8 mouse cellular contexts compared by ENCODE assay signal in genomic region chr10:75833456-75834080, GRCm38 (mm10). TPM values are rescaled to one million over a fixed set of nuclear protein-coding genes. Genes with fewer than 3 reads are reported as not detected.
A peak's percentile ranks its signal among the peaks of the same experiment; 100 is the strongest.
DNase-seq lines count a peak whose midpoint lies in the region; ATAC-seq and TF ChIP-seq lines count a peak whose summit lies in the region.

No protein-coding gene starts in this region.

- WGBS in embryonic facial prominence, embryonic 14.5 days: 12% methylated on average over 21 of the region's 21 CpGs
- WGBS in hindbrain, embryonic 15.5 days: 20% methylated on average over 21 of the region's 21 CpGs
- 8% methylated on average over 21 of the region's 21 CpGs for WGBS in liver, embryonic 14.5 days (ENCODE audit: insufficient replicate concordance)
- WGBS in neural tube, embryonic 13.5 days: 12% methylated on average over 21 of the region's 21 CpGs

- peak overlapping the region; percentile 72 for H3K4me2 ChIP-seq in embryonic facial prominence, embryonic 14.5 days (ENCODE audit: low read depth, low read length)
- H3K4me2 ChIP-seq in hindbrain, embryonic 15.5 days: peak overlapping the region; percentile 72
- peak overlapping the region; percentile 86 for H3K4me2 ChIP-seq in liver, embryonic 14.5 days (ENCODE audit: low read depth)
- peak overlapping the region; percentile 63 for H3K4me2 ChIP-seq in neural tube, embryonic 13.5 days

- TF ChIP-seq CTCF in liver, embryonic 14.5 days (IDR thresholded peaks at IDR 0.05; ENCODE audit: low read depth): no peak

- H3K36me3 ChIP-seq in embryonic facial prominence, embryonic 14.5 days (ENCODE audit: control insufficient read depth, insufficient read depth, low read length): no peaks in the 10 kb centered on the region
- no peaks in the 10 kb centered on the region for H3K36me3 ChIP-seq in hindbrain, embryonic 15.5 days
- no peaks in the 10 kb centered on the region for H3K36me3 ChIP-seq in liver, embryonic 14.5 days (replicated peaks; ENCODE audit: control insufficient read depth, insufficient read depth, low read depth)
- no peaks in the 10 kb centered on the region for H3K36me3 ChIP-seq in neural tube, embryonic 13.5 days

- H3K4me3 ChIP-seq in embryonic facial prominence, embryonic 14.5 days (ENCODE audit: low read depth, low read length): peak overlapping the region; percentile 42
- peak overlapping the region; percentile 36 for H3K4me3 ChIP-seq in hindbrain, embryonic 15.5 days
- H3K4me3 ChIP-seq in liver, embryonic 14.5 days (ENCODE audit: insufficient read depth in 1 of 2, low read depth in 2 of 2, low read length in 2 of 2): peak overlapping the region; percentile 60 to 62
- H3K4me3 ChIP-seq in neural tube, embryonic 13.5 days: peak overlapping the region; percentile 34

- H3K27ac ChIP-seq in embryonic facial prominence, embryonic 14.5 days (replicated peaks; ENCODE audit: low read depth, low read length): no peak overlapping the region
- H3K27ac ChIP-seq in hindbrain, embryonic 15.5 days (replicated peaks): no peak overlapping the region
- H3K27ac ChIP-seq in liver, embryonic 14.5 days: no peak overlapping the region; the same call in 1 of the 2 replicates
- H3K27ac ChIP-seq in neural tube, embryonic 13.5 days (replicated peaks): no peak overlapping the region

- H3K9ac ChIP-seq in embryonic facial prominence, embryonic 14.5 days (ENCODE audit: low read depth, low read length): peak overlapping the region; percentile 60
- no peak overlapping the region for H3K9ac ChIP-seq in hindbrain, embryonic 15.5 days
- peak overlapping the region; percentile 66 for H3K9ac ChIP-seq in liver, embryonic 14.5 days (replicated peaks)
- H3K9ac ChIP-seq in neural tube, embryonic 13.5 days: 0 out of 2 replicates have a peak overlapping the region, but pooled peaks have one; percentile 56

- peak; percentile 20 for DNase-seq in embryo, embryonic 11 days
- no peak for DNase-seq in embryo, embryonic 10 days (ENCODE audit: low spot score)
- no peak for DNase-seq in embryonic facial prominence, embryonic 14.5 days (ENCODE audit: low spot score)
- DNase-seq in liver, embryonic 14.5 days (ENCODE audit: low read depth in 3 of 3, low spot score in 3 of 3): no peak
- no peak for DNase-seq in cerebellum, adult 8-10 months
- DNase-seq in right cerebral cortex, postnatal 14 days: no peak

- no peaks in the 10 kb centered on the region for H3K9me3 ChIP-seq in embryonic facial prominence, embryonic 14.5 days (ENCODE audit: control insufficient read depth, low read length)
- H3K9me3 ChIP-seq in hindbrain, embryonic 15.5 days: no peaks in the 10 kb centered on the region
- H3K9me3 ChIP-seq in liver, embryonic 14.5 days (ENCODE audit: control insufficient read depth, low read length): no peaks in the 10 kb centered on the region
- H3K9me3 ChIP-seq in neural tube, embryonic 13.5 days: no peaks in the 10 kb centered on the region

- peaks cover 36% of the 10 kb centered on the region for H3K4me1 ChIP-seq in embryonic facial prominence, embryonic 14.5 days (ENCODE audit: control insufficient read depth, insufficient read depth, low read length)
- H3K4me1 ChIP-seq in hindbrain, embryonic 15.5 days (replicated peaks): peaks cover 44% of the 10 kb centered on the region
- H3K4me1 ChIP-seq in liver, embryonic 14.5 days (replicated peaks; ENCODE audit: control insufficient read depth in 2 of 2, insufficient read depth in 2 of 2, low read length in 1 of 2): peaks cover 35 to 41% of the 10 kb centered on the region in 2 experiments
- H3K4me1 ChIP-seq in neural tube, embryonic 13.5 days (replicated peaks): peaks cover 43% of the 10 kb centered on the region

- H3K27me3 ChIP-seq in embryonic facial prominence, embryonic 14.5 days (replicated peaks; ENCODE audit: control insufficient read depth, insufficient read depth, low read length): peaks cover 8% of the 10 kb centered on the region; the same call in 1 of the 2 replicates
- H3K27me3 ChIP-seq in hindbrain, embryonic 15.5 days: peaks cover 16% of the 10 kb centered on the region; the same call in 1 of the 2 replicates
- no peaks in the 10 kb centered on the region for H3K27me3 ChIP-seq in liver, embryonic 14.5 days (ENCODE audit: control insufficient read depth, insufficient read depth, low read length)
- peaks cover 33% of the 10 kb centered on the region for H3K27me3 ChIP-seq in neural tube, embryonic 13.5 days

- TF ChIP-seq EP300 in liver, embryonic 14.5 days (IDR thresholded peaks at IDR 0.05; ENCODE audit: low read depth): no peak

- ATAC-seq in embryonic facial prominence, embryonic 14.5 days (ENCODE audit: low read depth): no peak
- ATAC-seq in hindbrain, embryonic 15.5 days (ENCODE audit: low FRiP score, low read depth): no peak
- no peak for ATAC-seq in liver, embryonic 14.5 days (ENCODE audit: insufficient read depth)
- ATAC-seq in neural tube, embryonic 13.5 days (ENCODE audit: low read depth): no peak

RNA-seq across cellular contexts. Expression of gene Gstt2, which starts 3.7 kb away (rescaled TPM):
- 9.7 and 12.9 TPM in 2 replicates for polyA plus RNA-seq in embryonic facial prominence, embryonic 14.5 days (2014; fragmentation: Nextera tagmentation; extraction: Ambion mirVana)
- polyA plus RNA-seq in hindbrain, embryonic 15.5 days (2015; fragmentation: Nextera tagmentation; extraction: Ambion mirVana): 6.6 and 6.8 TPM in 2 replicates
- 33.8 and 36.4 TPM in 2 replicates for polyA plus RNA-seq in liver, embryonic 14.5 days (2012; rRNA removed)
- 42.7 and 43.7 TPM in 2 replicates for polyA plus RNA-seq in liver, embryonic 14.5 days (2014; fragmentation: Nextera tagmentation; extraction: Ambion mirVana)
- polyA plus RNA-seq in neural tube, embryonic 13.5 days (2015; fragmentation: Nextera tagmentation; extraction: Ambion mirVana): 5.8 and 8.0 TPM in 2 replicates

RNA-seq across cellular contexts. Expression of gene Gstt4, which starts 11.2 kb away (rescaled TPM):
- not detected in 2 replicates for polyA plus RNA-seq in embryonic facial prominence, embryonic 14.5 days (2014; fragmentation: Nextera tagmentation; extraction: Ambion mirVana)
- polyA plus RNA-seq in hindbrain, embryonic 15.5 days (2015; fragmentation: Nextera tagmentation; extraction: Ambion mirVana): not detected in 2 replicates
- polyA plus RNA-seq in liver, embryonic 14.5 days (2012; rRNA removed): not detected in 2 replicates
- polyA plus RNA-seq in liver, embryonic 14.5 days (2014; fragmentation: Nextera tagmentation; extraction: Ambion mirVana): 0.10 TPM in 1 of 2 replicates, not detected in the other
- polyA plus RNA-seq in neural tube, embryonic 13.5 days (2015; fragmentation: Nextera tagmentation; extraction: Ambion mirVana): not detected in 2 replicates

RNA-seq across cellular contexts. Expression of gene Mif, which starts 26.5 kb away (rescaled TPM):
- 1,291 and 1,408 TPM in 2 replicates for polyA plus RNA-seq in embryonic facial prominence, embryonic 14.5 days (2014; fragmentation: Nextera tagmentation; extraction: Ambion mirVana)
- polyA plus RNA-seq in hindbrain, embryonic 15.5 days (2015; fragmentation: Nextera tagmentation; extraction: Ambion mirVana): 1,663 and 1,704 TPM in 2 replicates
- 846 and 879 TPM in 2 replicates for polyA plus RNA-seq in liver, embryonic 14.5 days (2012; rRNA removed)
- 746 and 755 TPM in 2 replicates for polyA plus RNA-seq in liver, embryonic 14.5 days (2014; fragmentation: Nextera tagmentation; extraction: Ambion mirVana)
- 1,679 and 1,725 TPM in 2 replicates for polyA plus RNA-seq in neural tube, embryonic 13.5 days (2015; fragmentation: Nextera tagmentation; extraction: Ambion mirVana)

RNA-seq across cellular contexts. Expression of gene Gstt1, which starts 35.2 kb away (rescaled TPM):
- 16.0 and 18.4 TPM in 2 replicates for polyA plus RNA-seq in embryonic facial prominence, embryonic 14.5 days (2014; fragmentation: Nextera tagmentation; extraction: Ambion mirVana)
- polyA plus RNA-seq in hindbrain, embryonic 15.5 days (2015; fragmentation: Nextera tagmentation; extraction: Ambion mirVana): 14.8 and 15.4 TPM in 2 replicates
- 71.5 and 90.6 TPM in 2 replicates for polyA plus RNA-seq in liver, embryonic 14.5 days (2012; rRNA removed)
- polyA plus RNA-seq in liver, embryonic 14.5 days (2014; fragmentation: Nextera tagmentation; extraction: Ambion mirVana): 68.8 and 75.7 TPM in 2 replicates
- polyA plus RNA-seq in neural tube, embryonic 13.5 days (2015; fragmentation: Nextera tagmentation; extraction: Ambion mirVana): 5.6 and 6.0 TPM in 2 replicates

RNA-seq across cellular contexts. Expression of gene Gstt3, which starts 52.4 kb away (rescaled TPM):
- 19.9 and 22.5 TPM in 2 replicates for polyA plus RNA-seq in embryonic facial prominence, embryonic 14.5 days (2014; fragmentation: Nextera tagmentation; extraction: Ambion mirVana)
- 1.2 and 1.5 TPM in 2 replicates for polyA plus RNA-seq in hindbrain, embryonic 15.5 days (2015; fragmentation: Nextera tagmentation; extraction: Ambion mirVana)
- 5.3 and 5.5 TPM in 2 replicates for polyA plus RNA-seq in liver, embryonic 14.5 days (2012; rRNA removed)
- polyA plus RNA-seq in liver, embryonic 14.5 days (2014; fragmentation: Nextera tagmentation; extraction: Ambion mirVana): 9.4 and 12.0 TPM in 2 replicates
- polyA plus RNA-seq in neural tube, embryonic 13.5 days (2015; fragmentation: Nextera tagmentation; extraction: Ambion mirVana): 0.96 and 1.3 TPM in 2 replicates
